Mouse (Mus musculus): ENCODE data around the gene Nmrk2.

DNA sequence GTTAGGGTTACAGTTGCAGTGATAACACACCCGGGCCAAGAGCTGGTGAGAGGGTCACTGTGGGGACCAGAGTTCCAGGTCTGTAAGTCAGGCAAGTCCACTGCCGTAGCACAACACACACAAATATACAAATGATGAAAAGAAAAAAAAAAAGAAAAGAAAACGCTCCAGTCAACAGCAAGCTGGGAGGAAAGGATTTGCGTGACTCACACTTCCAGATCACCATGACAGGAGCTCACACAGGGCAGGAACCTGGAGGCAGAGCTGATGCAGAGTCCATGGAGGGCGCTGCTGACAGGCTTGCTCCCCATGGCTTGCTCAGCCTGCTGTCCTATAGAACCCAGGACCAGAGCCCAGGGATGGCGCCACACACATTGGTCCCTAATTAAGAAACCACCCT lies 32.4 kb upstream of the Nmrk2 start:
- TF ChIP-seq CTCF (IDR thresholded peaks at IDR 0.05; ENCODE audit: insufficient read depth, low read depth, low read length) (no peak), POLR2A (IDR thresholded peaks at IDR 0.05; ENCODE audit: insufficient read depth, low read depth, low read length) (no peak)
